Mouse (Mus musculus): ENCODE results near the gene Fis1. TPM values are rescaled to one million over a fixed set of nuclear protein-coding genes. Genes with fewer than 3 reads are reported as not detected.

Gene Fis1
- total RNA-seq, 2 experiments from 2014 or later: 75.9 to 149 TPM

Other genes starting within 250 kb of the Fis1 start
- gene Col26a1, start 70.1 kb upstream of the Fis1 start, total RNA-seq (2015; ENCODE audit: low replicate concordance): not detected in 2 replicates
- not detected in 2 replicates for gene Col26a1, start 70.1 kb upstream of the Fis1 start, total RNA-seq (2017; ENCODE audit: low replicate concordance)
- 16.9 and 28.5 TPM in 2 replicates for gene Ift22, start 45.1 kb upstream of the Fis1 start, total RNA-seq (2015; ENCODE audit: low replicate concordance)
- 0.15 and 0.39 TPM in 2 replicates for gene Ift22, start 45.1 kb upstream of the Fis1 start, total RNA-seq (2017; ENCODE audit: low replicate concordance)
- 8.3 and 13.0 TPM in 2 replicates for gene Cldn15, start 13.3 kb downstream of the Fis1 start, total RNA-seq (2015; ENCODE audit: low replicate concordance)
- 4.2 and 4.5 TPM in 2 replicates for gene Cldn15, start 13.3 kb downstream of the Fis1 start, total RNA-seq (2017; ENCODE audit: low replicate concordance)
- gene Plod3, start 33.7 kb downstream of the Fis1 start, total RNA-seq (2015; ENCODE audit: low replicate concordance): 9.7 and 10.1 TPM in 2 replicates
- 6.0 and 12.1 TPM in 2 replicates for gene Plod3, start 33.7 kb downstream of the Fis1 start, total RNA-seq (2017; ENCODE audit: low replicate concordance)
- 40.7 and 52.3 TPM in 2 replicates for gene Znhit1, start 34.7 kb downstream of the Fis1 start, total RNA-seq (2015; ENCODE audit: low replicate concordance)
- 5.4 and 20.0 TPM in 2 replicates for gene Znhit1, start 34.7 kb downstream of the Fis1 start, total RNA-seq (2017; ENCODE audit: low replicate concordance)
- not detected in 2 replicates for gene Vgf, start 73.1 kb downstream of the Fis1 start, total RNA-seq (2015; ENCODE audit: low replicate concordance)
- gene Vgf, start 73.1 kb downstream of the Fis1 start, total RNA-seq (2017; ENCODE audit: low replicate concordance): not detected in 2 replicates
- gene Ap1s1, start 92.9 kb downstream of the Fis1 start, total RNA-seq (2015; ENCODE audit: low replicate concordance): 6.5 and 8.4 TPM in 2 replicates
- 18.7 and 26.5 TPM in 2 replicates for gene Ap1s1, start 92.9 kb downstream of the Fis1 start, total RNA-seq (2017; ENCODE audit: low replicate concordance)
- gene Serpine1, start 119.0 kb downstream of the Fis1 start, total RNA-seq (2015; ENCODE audit: low replicate concordance): not detected in 2 replicates
- gene Serpine1, start 119.0 kb downstream of the Fis1 start, total RNA-seq (2017; ENCODE audit: low replicate concordance): not detected in 2 replicates
- gene Trim56, start 162.9 kb downstream of the Fis1 start, total RNA-seq (2015; ENCODE audit: low replicate concordance): 70.6 and 76.3 TPM in 2 replicates
- 89.0 and 113 TPM in 2 replicates for gene Trim56, start 162.9 kb downstream of the Fis1 start, total RNA-seq (2017; ENCODE audit: low replicate concordance)
- gene Muc3, start 196.0 kb downstream of the Fis1 start, total RNA-seq (2015; ENCODE audit: low replicate concordance): not detected in 2 replicates
- gene Muc3, start 196.0 kb downstream of the Fis1 start, total RNA-seq (2017; ENCODE audit: low replicate concordance): not detected in 2 replicates

Measured in erythroid progenitor cell, adult 5-6 weeks (primary cell).